Mouse (Mus musculus): ENCODE data around the gene Ttll10. TPM values are rescaled to one million over a fixed set of nuclear protein-coding genes. Genes with fewer than 3 reads are reported as not detected.

Ttll10 gene
- total and polyA plus RNA-seq, 3 experiments, result 0.11 TPM; not detected in 2

- TF ChIP-seq USF2 (IDR thresholded peaks at IDR 0.05; ENCODE audit: borderline replicate concordance in 1 of 2, insufficient read depth in 1 of 2, low read depth in 1 of 2, low read length in 2 of 2) (peak; percentile 87 to 94), ELF1 (IDR thresholded peaks at IDR 0.05; ENCODE audit: low read depth, low read length) (peak; percentile 99), ETS1 (IDR thresholded peaks at IDR 0.05; ENCODE audit: low read depth, low read length) (no peak), TBP (IDR thresholded peaks at IDR 0.05; ENCODE audit: low read depth, low read length) (peak; percentile 73), MXI1 (IDR thresholded peaks at IDR 0.05; ENCODE audit: low read depth, low read length) (peak; percentile 83), GABPA (IDR thresholded peaks at IDR 0.05; ENCODE audit: low read depth, low read length) (no peak), NELFE (IDR thresholded peaks at IDR 0.05; ENCODE audit: low read depth, low read length) (peak; percentile 65), MAFK (IDR thresholded peaks at IDR 0.05; ENCODE audit: borderline replicate concordance, low read depth, low read length) (no peak), ZMIZ1 (IDR thresholded peaks at IDR 0.05; ENCODE audit: low read depth, low read length) (0 out of 2 replicates have a peak, but pooled peaks have one; percentile 17), USF1 (IDR thresholded peaks at IDR 0.05; ENCODE audit: low read depth, low read length) (peak; percentile 99), POLR2AphosphoS5 (IDR thresholded peaks at IDR 0.05; ENCODE audit: borderline replicate concordance, low read depth, low read length) (no peak), NRF1 (IDR thresholded peaks at IDR 0.05; ENCODE audit: insufficient read depth, low read depth, low read length, poor library complexity, severe bottlenecking) (peak; percentile 71; the same call in 1 of the 2 replicates), KAT2A (conservative IDR thresholded peaks at IDR 0.05; ENCODE audit: low read depth, low read length) (peak; percentile 85), SMC3 (IDR thresholded peaks at IDR 0.05; ENCODE audit: low read depth, low read length) (no peak), GATA1 (IDR thresholded peaks at IDR 0.05; ENCODE audit: low read depth, low read length) (no peak), MEF2A (IDR thresholded peaks at IDR 0.05; ENCODE audit: extremely low read depth, insufficient replicate concordance, low read depth, low read length, poor library complexity, severe bottlenecking) (no peak)
Observed at GRCm38 (mm10) chr4:155992906-155993547, 66.2 kb downstream of the Ttll10 start (continued).

- Histone ChIP-seq H3K9me3 (replicated peaks; ENCODE audit: insufficient read depth, low read length) (no peaks in the 10 kb centered on the region), H3K27ac (ENCODE audit: control insufficient read depth, low read depth, low read length) (peak within 1 kb of the TSS; percentile 97), H3K79me2 (ENCODE audit: control insufficient read depth, insufficient read depth, low read length, poor library complexity) (peaks cover 51% of the 10 kb centered on the region), H3K4me3 (ENCODE audit: control insufficient read depth in 1 of 2, insufficient read depth in 1 of 2, low read depth in 2 of 2, low read length in 2 of 2) (peak within 1 kb of the TSS; percentile 81 to 98), H3K4me1 (ENCODE audit: control insufficient read depth in 1 of 2, insufficient read depth in 2 of 2, low read length in 2 of 2) (peaks cover 7 to 39% of the 10 kb centered on the region in 2 experiments), H3K27me3 (ENCODE audit: control insufficient read depth in 1 of 2, insufficient read depth in 2 of 2, low read length in 2 of 2) (no peaks in the 10 kb centered on the region), H3K9ac (ENCODE audit: control insufficient read depth, low read depth, low read length, poor library complexity, severe bottlenecking) (peak within 1 kb of the TSS; percentile 99), H3K36me3 (ENCODE audit: control insufficient read depth in 1 of 2, insufficient read depth in 2 of 2, low read length in 2 of 2) (peaks cover 7 to 38% of the 10 kb centered on the region in 2 experiments)
- peak; percentile 90 for DNase-seq (ENCODE audit: low read depth, low spot score)
- no peak for TF ChIP-seq RAD21 (IDR thresholded peaks at IDR 0.05; ENCODE audit: low read depth, low read length)
- TF ChIP-seq JUND (IDR thresholded peaks at IDR 0.05; ENCODE audit: low read depth, low read length), result no peak
- no peak for TF ChIP-seq RCOR1 (IDR thresholded peaks at IDR 0.05; ENCODE audit: low read depth, low read length)
- TF ChIP-seq BHLHE40 (IDR thresholded peaks at IDR 0.05; ENCODE audit: borderline replicate concordance, low read depth, low read length), result no peak
- no peak; the same call in 1 of the 2 replicates for TF ChIP-seq TCF12 (IDR thresholded peaks at IDR 0.05; ENCODE audit: low read depth, low read length)
- TF ChIP-seq E2F4 (IDR thresholded peaks at IDR 0.05; ENCODE audit: borderline replicate concordance, low read depth, low read length), result no peak
- no peak for TF ChIP-seq USF2 (IDR thresholded peaks at IDR 0.05; ENCODE audit: borderline replicate concordance in 1 of 2, insufficient read depth in 1 of 2, low read depth in 1 of 2, low read length in 2 of 2)
- TF ChIP-seq ZC3H11A (IDR thresholded peaks at IDR 0.05; ENCODE audit: low read depth, low read length), result no peak
- TF ChIP-seq KAT2A (conservative IDR thresholded peaks at IDR 0.05; ENCODE audit: low read depth, low read length), result no peak
- TF ChIP-seq SMC3 (IDR thresholded peaks at IDR 0.05; ENCODE audit: low read depth, low read length), result no peak
- TF ChIP-seq ZMIZ1 (IDR thresholded peaks at IDR 0.05; ENCODE audit: low read depth, low read length), result peak; percentile 33; the same call in 1 of the 2 replicates
- peak; percentile 76 for TF ChIP-seq NELFE (IDR thresholded peaks at IDR 0.05; ENCODE audit: low read depth, low read length)
- TF ChIP-seq EP300 (IDR thresholded peaks at IDR 0.05; ENCODE audit: low read depth in 1 of 2, low read length in 2 of 2), result no peak
- TF ChIP-seq NRF1 (IDR thresholded peaks at IDR 0.05; ENCODE audit: insufficient read depth, low read depth, low read length, poor library complexity, severe bottlenecking), result peak; percentile 77
- peak in 2 of 3 experiments; percentile 45 to 66; a peak in 5 of 6 replicates for TF ChIP-seq CTCF (IDR thresholded peaks at IDR 0.05 in 2 of 3, conservative IDR thresholded peaks at IDR 0.05 in 1 of 3; ENCODE audit: control insufficient read depth in 1 of 3, insufficient read depth in 1 of 3, low read depth in 2 of 3, low read length in 3 of 3, poor library complexity in 1 of 3, severe bottlenecking in 1 of 3)
- no peak for TF ChIP-seq ZNF384 (IDR thresholded peaks at IDR 0.05; ENCODE audit: low read depth, low read length)
- no peak for TF ChIP-seq MEF2A (IDR thresholded peaks at IDR 0.05; ENCODE audit: extremely low read depth, insufficient replicate concordance, low read depth, low read length, poor library complexity, severe bottlenecking)
- TF ChIP-seq ZKSCAN1 (IDR thresholded peaks at IDR 0.05; ENCODE audit: low read depth, low read length), result no peak
- TF ChIP-seq POLR2AphosphoS5 (IDR thresholded peaks at IDR 0.05; ENCODE audit: borderline replicate concordance, low read depth, low read length), result 0 out of 2 replicates have a peak, but pooled peaks have one; percentile 35
- TF ChIP-seq HCFC1 (IDR thresholded peaks at IDR 0.05; ENCODE audit: low read depth, low read length), result peak; percentile 62; the same call in 1 of the 2 replicates
- TF ChIP-seq GATA1 (IDR thresholded peaks at IDR 0.05; ENCODE audit: low read depth, low read length), result no peak
- peak; percentile 98 for TF ChIP-seq MAX (IDR thresholded peaks at IDR 0.05; ENCODE audit: low read length)
Observed at GRCm38 (mm10) chr4:155992241-155992905, 66.8 kb downstream of the Ttll10 start, which contains the start of the genes B3galt6 and Sdf4. Gene B3galt6 (minus strand): TSS chr4:155992649. Gene Sdf4 (plus strand): TSS chr4:155992872.
